Mouse (Mus musculus) bone marrow macrophage, adult 2 months (primary cell): ENCODE results near the gene Vim.

Source experiments
- CTCF ChIP-seq: IDR thresholded peaks from 2 replicates; pipeline ENCODE4 v1.5.1; 2012; ENCODE audit warnings: low read depth, mild to moderate bottlenecking, low read length, moderate library complexity
- POLR2A ChIP-seq: IDR thresholded peaks from 2 replicates; pipeline ENCODE4 v1.6.1; 2012; ENCODE audit warnings: mild to moderate bottlenecking, low read depth, low read length, borderline replicate concordance

- TF ChIP-seq CTCF (no peak), POLR2A (peak; percentile 45; the same call in 1 of the 2 replicates)
These were observed at the start of gene Vim for GRCm38 (mm10) chr2:13573408-13574065.
